Mouse (Mus musculus) lung, embryonic 14.5 days (tissue): Measurements from ENCODE around the gene Gm10409. TPM values are rescaled to one million over a fixed set of nuclear protein-coding genes. Genes with fewer than 3 reads are reported as not detected.
"Not testable (repeated sequence)": the region's sequence is repeated elsewhere in the genome, so short reads cannot be mapped to it uniquely, and the experiment has no call there.

ENCODE experiments used
- ATAC-seq: fragments of 200-750 bp; cut with Nextera tagmentation; 2 replicates; pipeline ENCODE4 v1.8.0; 2017; ENCODE audit warnings: mild to moderate bottlenecking, moderate TSS enrichment, moderate library complexity; ENCODE audit not compliant: insufficient read depth
- DNase-seq: peaks from one replicate; pipeline ENCODE4 v3.0.0-alpha.2; 2015
- H3K27ac ChIP-seq: fragments of 300-500 bp; sonication (generic); 2 replicates; pipeline ENCODE4 v1.5.1; 2014; ENCODE audit warnings: low read depth, mild to moderate bottlenecking, moderate library complexity
- H3K27me3 ChIP-seq: fragments of 300-500 bp; sonication (generic); 2 replicates; pipeline ENCODE4 v1.6.1; 2014; ENCODE audit warnings: low read length, control low read depth; ENCODE audit not compliant: insufficient read depth
- H3K36me3 ChIP-seq: fragments of 300-500 bp; sonication (generic); 2 replicates; pipeline ENCODE4 v1.6.1; 2014; ENCODE audit warnings: control low read depth; ENCODE audit not compliant: insufficient read depth
- H3K4me1 ChIP-seq: fragments of 300-500 bp; sonication (generic); 2 replicates; pipeline ENCODE4 v1.6.1; 2014; ENCODE audit warnings: antibody characterized with exemption, control low read depth; ENCODE audit not compliant: insufficient read depth
- H3K4me2 ChIP-seq: fragments of 300-500 bp; sonication (generic); 2 replicates; pipeline ENCODE4 v1.6.1; 2014; ENCODE audit warnings: mild to moderate bottlenecking
- H3K4me3 ChIP-seq: fragments of 300-500 bp; sonication (generic); 2 replicates; pipeline ENCODE4 v1.5.1; 2014; ENCODE audit warnings: low read depth, low read length
- H3K9ac ChIP-seq: fragments of 300-500 bp; sonication (generic); 2 replicates; pipeline ENCODE4 v1.6.1; 2014
- H3K9me3 ChIP-seq: fragments of 300-500 bp; sonication (generic); 2 replicates; pipeline ENCODE4 v1.6.1; 2016; ENCODE audit warnings: low read depth, low read length, control low read depth
- WGBS: fragments of 180-500 bp; shearing (Covaris S2); extraction: QIAGEN DNeasy Blood & Tissue Kit; methylation state at CpG from one replicate; pipeline ENCODE4 v1.1.7; 2014; 5-methylcytosine and 5-hydroxymethylcytosine counted together
- polyA plus RNA-seq: library from polyadenylated mRNA; unstranded; fragments of >200 nt; fragmentation: Nextera tagmentation; extraction: Ambion mirVana; gene quantifications from 2 replicates; pipeline ENCODE4 v1.2.1, GENCODE M21; 2014

Gene Gm10409
- 1.2 and 1.3 TPM in 2 replicates for polyA plus RNA-seq

- DNase-seq, H3K9ac ChIP-seq, H3K27ac ChIP-seq, H3K4me2 ChIP-seq, ATAC-seq, H3K4me1 ChIP-seq, H3K4me3 ChIP-seq, H3K27me3 ChIP-seq, H3K36me3 ChIP-seq, H3K9me3 ChIP-seq: not testable (repeated sequence)
- no CpG with 5 or more reads among the region's 32 CpGs for WGBS
Observed at GRCm38 (mm10) chr14:3412314-3412713, at the start of gene Gm10409. Gm10409 (plus strand) TSS chr14:3412614.

DNA sequence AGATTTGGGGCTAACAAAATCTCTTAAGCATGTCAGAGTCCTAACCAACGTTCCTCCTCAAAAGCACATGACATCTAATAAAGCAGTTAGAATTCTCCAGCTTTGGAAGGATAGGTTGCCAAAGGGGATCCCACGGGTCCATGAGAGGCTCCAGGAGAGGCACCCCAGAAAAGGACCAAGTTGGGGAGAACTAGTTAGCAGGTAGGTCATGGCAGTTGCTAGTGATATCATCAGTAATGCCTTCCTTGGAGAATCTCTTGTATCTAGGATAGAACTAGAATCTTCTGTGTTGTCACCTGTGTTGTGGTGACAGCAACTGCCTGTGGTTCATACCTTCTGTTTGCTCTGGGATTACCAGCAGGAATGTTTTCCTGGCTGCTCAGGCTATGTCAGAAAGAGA, 17.6 kb upstream of the Gm10409 start, which contains the start of gene Gm10413:
TSS of gene Gm10413 (plus strand) at position 301 of the 400 bp plus-strand sequence.
- ATAC-seq, H3K4me3 ChIP-seq, H3K36me3 ChIP-seq, H3K27ac ChIP-seq, DNase-seq, H3K9ac ChIP-seq, H3K4me2 ChIP-seq, H3K27me3 ChIP-seq, H3K9me3 ChIP-seq, H3K4me1 ChIP-seq: not testable (repeated sequence)
- no CpG with 5 or more reads among the region's 2 CpGs for WGBS

DNA sequence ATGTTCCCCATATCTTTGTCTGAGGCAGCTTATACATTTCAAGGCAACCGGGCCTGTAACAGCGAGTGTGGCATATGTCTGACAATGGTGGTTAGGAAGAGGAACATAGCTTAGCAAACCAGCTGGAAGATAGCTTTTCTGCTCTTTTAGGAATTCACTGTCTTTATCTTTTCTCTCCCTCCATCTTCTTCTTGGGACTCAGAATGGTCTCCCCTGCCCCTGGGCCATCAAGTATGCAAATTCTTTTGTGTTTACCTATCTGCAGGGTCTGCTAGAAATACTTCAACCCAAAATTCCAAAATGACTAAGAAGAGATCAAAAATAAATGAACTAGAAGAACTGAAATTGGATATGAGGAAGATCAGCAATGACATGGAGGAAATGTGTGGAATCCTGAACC, 15.4 kb downstream of the Gm10409 start, which contains the start of gene Gm3005:
TSS of gene Gm3005 (plus strand) at position 301 of the 400 bp plus-strand sequence.
- not testable (repeated sequence) for H3K9me3 ChIP-seq, H3K36me3 ChIP-seq, H3K4me3 ChIP-seq, H3K27me3 ChIP-seq, H3K27ac ChIP-seq, DNase-seq, H3K9ac ChIP-seq, H3K4me2 ChIP-seq, ATAC-seq, H3K4me1 ChIP-seq
- no CpG with 5 or more reads among the region's 2 CpGs for WGBS

DNA sequence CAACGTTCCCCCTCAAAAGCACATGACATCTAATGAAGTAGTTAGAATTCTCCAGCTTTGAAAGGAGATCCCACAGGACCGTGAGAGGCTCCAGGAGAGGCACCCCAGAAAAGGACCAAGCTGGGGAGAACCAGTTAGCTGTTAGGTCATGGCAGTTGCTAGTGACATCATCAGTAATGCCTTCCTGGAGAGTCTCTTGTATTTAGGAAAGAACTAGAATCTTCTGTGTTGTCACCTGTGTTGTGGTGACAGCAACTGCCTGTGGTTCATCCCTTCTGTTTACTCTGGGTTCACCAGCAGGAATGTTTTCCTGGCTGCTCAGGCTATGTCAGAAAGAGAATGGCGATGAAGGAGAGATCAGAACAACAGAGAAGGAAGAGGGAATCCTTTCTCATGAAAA, 36.7 kb downstream of the Gm10409 start, which contains the start of gene Gm10408:
TSS of gene Gm10408 (plus strand) at position 301 of the 400 bp plus-strand sequence.
- H3K4me2 ChIP-seq, H3K27ac ChIP-seq, H3K36me3 ChIP-seq, H3K9me3 ChIP-seq, DNase-seq, ATAC-seq, H3K27me3 ChIP-seq, H3K4me1 ChIP-seq, H3K4me3 ChIP-seq, H3K9ac ChIP-seq: not testable (repeated sequence)
- no CpG with 5 or more reads among the region's 3 CpGs for WGBS

Other genes with a start within 250 kb of the Gm10409 start
- gene Gm5795, start 224.4 kb upstream of the Gm10409 start, polyA plus RNA-seq = not detected in 2 replicates
- 4.9 and 5.6 TPM in 2 replicates for gene D830030K20Rik, start 204.1 kb upstream of the Gm10409 start, polyA plus RNA-seq
- gene Gm2956, start 80.0 kb upstream of the Gm10409 start, polyA plus RNA-seq = not detected in 2 replicates
- gene Gm10413, start 17.5 kb upstream of the Gm10409 start, polyA plus RNA-seq = not detected in 2 replicates
- gene Gm3005, start 15.5 kb downstream of the Gm10409 start, polyA plus RNA-seq = 0.59 and 0.64 TPM in 2 replicates
- not detected in 2 replicates for gene Gm10408, start 36.8 kb downstream of the Gm10409 start, polyA plus RNA-seq
- not detected in 2 replicates for gene Gm3012, start 221.9 kb downstream of the Gm10409 start, polyA plus RNA-seq
- gene Gm3020, start 239.4 kb downstream of the Gm10409 start, polyA plus RNA-seq = 1.2 and 1.3 TPM in 2 replicates